Mouse (Mus musculus) kidney, adult 2 months (tissue): ENCODE data around the gene Dda1.

ENCODE experiments used
- CTCF ChIP-seq: fragments of 200-500 bp; conservative IDR thresholded peaks from 2 replicates; pipeline ENCODE4 v1.5.1; 2011; ENCODE audit warnings: low read depth, mild to moderate bottlenecking, control low read depth, low read length, moderate library complexity, mixed read lengths; ENCODE audit not compliant: insufficient read depth, insufficient read length
- POLR2A ChIP-seq: fragments of 200-500 bp; IDR thresholded peaks from one replicate; pipeline ENCODE4 v1.6.1; 2011; ENCODE audit warnings: low read depth, low read length, control low read depth

- no peak for TF ChIP-seq CTCF
- no peak for TF ChIP-seq POLR2A
These were observed 16.4 kb downstream of the Dda1 start, which contains the start of gene Ano8 for GRCm38 (mm10) chr8:71485142-71486135.
